Comparison of ENCODE assay signal across 8 mouse cellular contexts in the genomic region with DNA sequence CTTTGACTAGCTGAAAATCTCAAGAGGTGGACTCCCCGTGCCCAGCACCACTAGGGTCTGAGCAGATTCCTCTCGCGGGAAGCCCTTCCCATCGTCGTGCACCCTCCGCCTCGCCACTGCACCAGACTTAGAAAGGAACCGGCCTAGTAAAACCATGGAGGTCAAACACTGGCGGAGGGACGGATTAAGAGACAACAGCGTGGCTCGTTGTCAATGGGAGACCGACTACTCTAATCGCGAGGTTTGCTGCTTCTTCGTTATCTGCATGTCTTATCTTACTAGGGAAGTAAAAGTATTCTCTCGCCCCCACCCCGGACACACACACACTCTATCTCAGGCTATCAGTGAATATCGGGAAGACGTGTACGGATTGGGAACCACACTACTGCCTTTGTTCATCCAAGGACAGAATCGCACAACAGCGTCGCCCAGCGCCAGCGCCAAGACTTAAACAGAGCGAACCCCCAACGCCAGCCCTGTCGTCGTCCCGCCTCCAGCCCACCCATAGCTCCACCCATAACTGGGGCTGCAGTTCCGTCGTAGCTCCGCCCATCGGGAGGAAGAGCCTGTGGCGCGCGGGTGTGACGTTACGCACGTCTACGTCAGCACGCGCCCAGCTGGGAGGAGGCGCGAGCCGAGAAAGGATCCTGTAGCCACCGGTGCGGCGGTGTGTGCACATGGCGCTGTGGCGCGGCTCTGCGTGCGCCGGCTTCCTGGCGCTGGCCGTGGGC. TPM values are rescaled to one million over a fixed set of nuclear protein-coding genes. Genes with fewer than 3 reads are reported as not detected.
A peak's percentile ranks its signal among the peaks of the same experiment; 100 is the strongest.
DNase-seq lines count a peak whose midpoint lies in the region; ATAC-seq and TF ChIP-seq lines count a peak whose summit lies in the region.

A gene (plus strand): TSS at position 602 of the 731 bp plus-strand sequence.

- no peaks in the 10 kb centered on the region for H3K9me3 ChIP-seq in embryonic facial prominence, embryonic 15.5 days (replicated peaks)
- no peaks in the 10 kb centered on the region for H3K9me3 ChIP-seq in limb, embryonic 14.5 days (ENCODE audit: control insufficient read depth, low read length)
- no peaks in the 10 kb centered on the region for H3K9me3 ChIP-seq in midbrain, postnatal 0 days (ENCODE audit: low read length)

- peak; percentile 99 for TF ChIP-seq POLR2A in bone marrow, adult 2 months (IDR thresholded peaks at IDR 0.05; ENCODE audit: borderline replicate concordance, control insufficient read depth, low read depth, low read length)
- peak; percentile 88 for TF ChIP-seq POLR2A in limb, embryonic 14.5 days (IDR thresholded peaks at IDR 0.05; ENCODE audit: borderline replicate concordance, extremely low read depth, insufficient read depth, insufficient read length)

- H3K4me2 ChIP-seq in embryonic facial prominence, embryonic 15.5 days (replicated peaks): peak within 1 kb of the TSS; percentile 56
- peak within 1 kb of the TSS; percentile 70 for H3K4me2 ChIP-seq in limb, embryonic 14.5 days (replicated peaks; ENCODE audit: low read depth, low read length, severe bottlenecking)
- H3K4me2 ChIP-seq in midbrain, postnatal 0 days (ENCODE audit: low read depth, low read length, poor library complexity, severe bottlenecking): peak within 1 kb of the TSS; percentile 70

- peak; percentile 99 for ATAC-seq in embryonic facial prominence, embryonic 15.5 days (ENCODE audit: insufficient number of reproducible peaks, low FRiP score, low TSS enrichment, low read depth)
- peak; percentile 96 for ATAC-seq in limb, embryonic 14.5 days (ENCODE audit: low FRiP score, low read depth)
- ATAC-seq in midbrain, postnatal 0 days (ENCODE audit: low FRiP score): peak; percentile 99

- peak within 1 kb of the TSS; percentile 75 for H3K9ac ChIP-seq in embryonic facial prominence, embryonic 15.5 days
- H3K9ac ChIP-seq in limb, embryonic 14.5 days (ENCODE audit: low read depth, low read length, severe bottlenecking): peak within 1 kb of the TSS; percentile 88
- peak within 1 kb of the TSS; percentile 83 for H3K9ac ChIP-seq in midbrain, postnatal 0 days (replicated peaks; ENCODE audit: low read length, poor library complexity, severe bottlenecking)

- under 1% methylated on average over 58 of the region's 58 CpGs for WGBS in bone marrow, adult 2 months
- 1% methylated on average over 58 of the region's 58 CpGs for WGBS in embryonic facial prominence, embryonic 15.5 days
- under 1% methylated on average over 54 of the region's 58 CpGs for WGBS in limb, embryonic 14.5 days
- under 1% methylated on average over 55 of the region's 58 CpGs for WGBS in midbrain, postnatal 0 days

- no peaks in the 10 kb centered on the region for H3K27me3 ChIP-seq in embryonic facial prominence, embryonic 15.5 days
- no peaks in the 10 kb centered on the region for H3K27me3 ChIP-seq in limb, embryonic 14.5 days (ENCODE audit: control insufficient read depth, insufficient read depth, low read length)
- no peaks in the 10 kb centered on the region for H3K27me3 ChIP-seq in midbrain, postnatal 0 days (ENCODE audit: insufficient read depth, low read length)

- H3K4me1 ChIP-seq in bone marrow, adult 2 months (ENCODE audit: control insufficient read depth, insufficient read depth, low read length): peaks cover 6% of the 10 kb centered on the region
- H3K4me1 ChIP-seq in embryonic facial prominence, embryonic 15.5 days: peaks cover 32% of the 10 kb centered on the region
- H3K4me1 ChIP-seq in limb, embryonic 14.5 days (ENCODE audit: control insufficient read depth, insufficient read depth, low read length): peaks cover 39% of the 10 kb centered on the region
- H3K4me1 ChIP-seq in midbrain, postnatal 0 days (ENCODE audit: insufficient read depth, low read length): peaks cover 6% of the 10 kb centered on the region; the same call in 1 of the 2 replicates

- peak; percentile 68 for TF ChIP-seq CTCF in bone marrow, adult 2 months (IDR thresholded peaks at IDR 0.05; ENCODE audit: control insufficient read depth, insufficient read depth, low read length)
- peak; percentile 84 for TF ChIP-seq CTCF in midbrain, postnatal 0 days (IDR thresholded peaks at IDR 0.05)

- peak; percentile 99 for DNase-seq in 416B (ENCODE audit: low read depth)
- DNase-seq in heart, adult 8-10 months (ENCODE audit: low spot score): peak; percentile 97
- DNase-seq in kidney, adult 9 months: peak; percentile 98
- peak; percentile 98 for DNase-seq in limb, embryonic 14.5 days (ENCODE audit: low spot score)
- DNase-seq in midbrain, postnatal 0 days (ENCODE audit: low spot score): peak; percentile 100
- peak; percentile 96 to 97 for DNase-seq in spleen, postnatal 14 days (ENCODE audit: low spot score in 2 of 2)

- no peaks in the 10 kb centered on the region for H3K36me3 ChIP-seq in embryonic facial prominence, embryonic 15.5 days
- no peaks in the 10 kb centered on the region for H3K36me3 ChIP-seq in limb, embryonic 14.5 days (ENCODE audit: control insufficient read depth, insufficient read depth, low read length)
- no peaks in the 10 kb centered on the region for H3K36me3 ChIP-seq in midbrain, postnatal 0 days (ENCODE audit: insufficient read depth, low read length)

- H3K4me3 ChIP-seq in bone marrow, adult 2 months (replicated peaks; ENCODE audit: control insufficient read depth, low read depth, low read length): peak within 1 kb of the TSS; percentile 88
- H3K4me3 ChIP-seq in embryonic facial prominence, embryonic 15.5 days (replicated peaks): peak within 1 kb of the TSS; percentile 97
- peak within 1 kb of the TSS; percentile 86 for H3K4me3 ChIP-seq in limb, embryonic 14.5 days (replicated peaks; ENCODE audit: low read length)
- peak within 1 kb of the TSS; percentile 89 for H3K4me3 ChIP-seq in midbrain, postnatal 0 days (ENCODE audit: low read depth, low read length)

- peak within 1 kb of the TSS; percentile 97 for H3K27ac ChIP-seq in bone marrow, adult 2 months (ENCODE audit: control insufficient read depth, insufficient read depth, low read depth, low read length, poor library complexity)
- H3K27ac ChIP-seq in embryonic facial prominence, embryonic 15.5 days (replicated peaks): peak within 1 kb of the TSS; percentile 89
- peak within 1 kb of the TSS; percentile 87 for H3K27ac ChIP-seq in limb, embryonic 14.5 days (replicated peaks; ENCODE audit: low read depth, low read length)
- peak within 1 kb of the TSS; percentile 91 for H3K27ac ChIP-seq in midbrain, postnatal 0 days (ENCODE audit: low read depth, low read length)

RNA-seq across cellular contexts. Expression of the gene that starts here (rescaled TPM):
- polyA plus RNA-seq in bone marrow, adult 2 months (2011; ENCODE audit: insufficient read depth, insufficient read length, low replicate concordance, missing spikeins): 81.1 and 196 TPM in 2 replicates
- 41.2 and 45.7 TPM in 2 replicates for polyA plus RNA-seq in embryonic facial prominence, embryonic 15.5 days (2015; fragmentation: Nextera tagmentation; extraction: Ambion mirVana)
- 1 to 10 TPM; 6.8 to 7.8 (median 7.5) TPM for total RNA-seq in heart, adult 8-10 months (2022)
- 46.2 and 47.4 TPM in 2 replicates for polyA plus RNA-seq in limb, embryonic 14.5 days (2012; rRNA removed)
- 51.2 and 53.0 TPM in 2 replicates for polyA plus RNA-seq in limb, embryonic 14.5 days (2014; fragmentation: Nextera tagmentation; extraction: Ambion mirVana)
- total RNA-seq in midbrain, postnatal 0 days (2014; rRNA removed): 26.7 and 28.1 TPM in 2 replicates
- 18.3 and 19.5 TPM in 2 replicates for polyA plus RNA-seq in midbrain, postnatal 0 days (2015; fragmentation: Nextera tagmentation; extraction: Ambion mirVana)

Comparison
In these comparisons a context has a peak if more than half of its experiments do, and no peak if none do; other contexts are left out.
1. Peak in every context shown above with its lines: DNase-seq, ATAC-seq, H3K4me3 ChIP-seq and H3K27ac ChIP-seq.